Mouse (Mus musculus) myocyte (in vitro differentiated cells): Measurements from ENCODE around the gene Kif27. TPM values are rescaled to one million over a fixed set of nuclear protein-coding genes. Genes with fewer than 3 reads are reported as not detected.
"Not testable (repeated sequence)": the region's sequence is repeated elsewhere in the genome, so short reads cannot be mapped to it uniquely, and the experiment has no call there.

Source experiments
- H3K27me3 ChIP-seq: one replicate; pipeline ENCODE4 v1.6.1; 2011; ENCODE audit not compliant: control insufficient read depth, insufficient read depth, insufficient read length
- H3K36me3 ChIP-seq: one replicate; pipeline ENCODE4 v1.6.1; 2011; ENCODE audit not compliant: control insufficient read depth, insufficient read depth
- H3K4me2 ChIP-seq: one replicate; pipeline ENCODE4 v1.6.1; 2011; ENCODE audit warnings: low read depth, control low read depth
- H3K4me3 ChIP-seq: one replicate; pipeline ENCODE4 v1.5.1; 2011; ENCODE audit warnings: mild to moderate bottlenecking, control low read depth, moderate library complexity
- H3K79me2 ChIP-seq: one replicate; pipeline ENCODE4 v1.6.1; 2011; ENCODE audit not compliant: control insufficient read depth, insufficient read depth
- H3ac ChIP-seq: one replicate; pipeline ENCODE4 v1.6.1; 2011; ENCODE audit not compliant: control insufficient read depth, insufficient read length
- CEBPB ChIP-seq: IDR thresholded peaks from 2 replicates; pipeline ENCODE4 v1.6.1; 2011; ENCODE audit warnings: mild to moderate bottlenecking, moderate library complexity; ENCODE audit not compliant: poor library complexity, insufficient read depth, severe bottlenecking
- E2F4 ChIP-seq: IDR thresholded peaks from one replicate; pipeline ENCODE4 v1.6.1; 2011; ENCODE audit warnings: mild to moderate bottlenecking, control low read depth, moderate library complexity; ENCODE audit not compliant: insufficient read depth
- MAX ChIP-seq: IDR thresholded peaks from one replicate; pipeline ENCODE4 v1.6.1; 2011; ENCODE audit warnings: low read depth, mild to moderate bottlenecking, control low read depth
- MYOD1 ChIP-seq, 3 experiments: IDR thresholded peaks; one replicate each; pipeline ENCODE4 v1.6.1; 2011; ENCODE audit warnings: control low read depth in 2 of 3, low read depth in 2 of 3, mild to moderate bottlenecking in 2 of 3, moderate library complexity in 1 of 3; ENCODE audit not compliant: insufficient read length in 2 of 3, control insufficient read depth in 1 of 3
- MYOG ChIP-seq, 3 experiments: IDR thresholded peaks; one replicate each; pipeline ENCODE4 v1.6.1; 2011; ENCODE audit warnings: control low read depth in 2 of 3, low read depth in 2 of 3, mild to moderate bottlenecking in 2 of 3; ENCODE audit not compliant: insufficient read length in 2 of 3, control insufficient read depth in 1 of 3, insufficient read depth in 1 of 3
- POLR2A ChIP-seq: IDR thresholded peaks from one replicate; pipeline ENCODE4 v1.6.1; 2011; ENCODE audit warnings: low read depth, mild to moderate bottlenecking, control low read depth, moderate library complexity; ENCODE audit not compliant: insufficient read length
- POLR2AphosphoS2 ChIP-seq: IDR thresholded peaks from one replicate; pipeline ENCODE4 v1.6.1; 2011; ENCODE audit warnings: low read depth, control low read depth; ENCODE audit not compliant: insufficient read length
- REST ChIP-seq: IDR thresholded peaks from one replicate; pipeline ENCODE4 v1.6.1; 2011; ENCODE audit warnings: mild to moderate bottlenecking, control low read depth, moderate library complexity; ENCODE audit not compliant: insufficient read depth, insufficient read length
- SRF ChIP-seq: IDR thresholded peaks from one replicate; pipeline ENCODE4 v1.6.1; 2011; ENCODE audit warnings: low read depth; ENCODE audit not compliant: control insufficient read depth, insufficient read length
- TCF12 ChIP-seq: IDR thresholded peaks from one replicate; pipeline ENCODE4 v1.6.1; 2011; ENCODE audit warnings: mild to moderate bottlenecking, control low read depth; ENCODE audit not compliant: poor library complexity, insufficient read depth, severe bottlenecking
- TCF3 ChIP-seq: IDR thresholded peaks from one replicate; pipeline ENCODE4 v1.6.1; 2011; ENCODE audit warnings: low read depth, control low read depth; ENCODE audit not compliant: insufficient read length
- USF1 ChIP-seq: IDR thresholded peaks from one replicate; pipeline ENCODE4 v1.6.1; 2011; ENCODE audit warnings: low read depth, mild to moderate bottlenecking, control low read depth, moderate library complexity
- polyA plus RNA-seq: library from polyadenylated mRNA; unstranded; fragments of >200 nt; fragmentation: generic; extraction: Trizol; gene quantifications from one replicate; pipeline ENCODE4 v1.2.1, GENCODE M21; 2012; ENCODE audit warnings: missing spikeins

Kif27 gene
- polyA plus RNA-seq, 1 experiment, result 0.08 TPM

- peaks cover 44% of the 10 kb centered on the region for H3K36me3 ChIP-seq
- peak overlapping the region; percentile 72 for H3K4me2 ChIP-seq
- H3K79me2 ChIP-seq, result peaks cover 83% of the 10 kb centered on the region
- TF ChIP-seq POLR2AphosphoS2 (no peak), USF1 (no peak), MYOG (IDR thresholded peaks at IDR 0.05; ENCODE audit: control insufficient read depth in 1 of 3, insufficient read depth in 1 of 3, insufficient read length in 2 of 3, low read depth in 2 of 3) (no peak), CEBPB (no peak), REST (no peak), MAX (no peak), TCF3 (no peak), E2F4 (no peak), POLR2A (no peak), SRF (no peak), MYOD1 (IDR thresholded peaks at IDR 0.05; ENCODE audit: control insufficient read depth in 1 of 3, insufficient read length in 2 of 3, low read depth in 2 of 3) (no peak), TCF12 (no peak)
- peak overlapping the region; percentile 74 for H3ac ChIP-seq
- H3K27me3 ChIP-seq, result no peaks in the 10 kb centered on the region
- peak overlapping the region; percentile 79 for H3K4me3 ChIP-seq
Observed at GRCm38 (mm10) chr13:58400576-58400975, 41.7 kb upstream of the Kif27 start.

- no peak overlapping the region for H3K4me3 ChIP-seq
- no peak overlapping the region for H3ac ChIP-seq
- H3K36me3 ChIP-seq, result peaks cover 74% of the 10 kb centered on the region
- no peak overlapping the region for H3K4me2 ChIP-seq
- peaks cover 55% of the 10 kb centered on the region for H3K79me2 ChIP-seq
- TF ChIP-seq MYOD1 (IDR thresholded peaks at IDR 0.05; ENCODE audit: control insufficient read depth in 1 of 3, insufficient read length in 2 of 3, low read depth in 2 of 3), result no peak
- peak; percentile 28 for TF ChIP-seq POLR2A
- TF ChIP-seq MYOG (IDR thresholded peaks at IDR 0.05; ENCODE audit: control insufficient read depth in 1 of 3, insufficient read depth in 1 of 3, insufficient read length in 2 of 3, low read depth in 2 of 3), result no peak
- no peaks in the 10 kb centered on the region for H3K27me3 ChIP-seq
Observed at GRCm38 (mm10) chr13:58397651-58398050, 38.7 kb upstream of the Kif27 start.

GRCm38 (mm10) chr13:58394392-58394791 is 35.5 kb upstream of the Kif27 start:
- H3ac ChIP-seq, H3K27me3 ChIP-seq, H3K4me2 ChIP-seq, H3K4me3 ChIP-seq: not testable (repeated sequence)
- H3K79me2 ChIP-seq, result peaks cover 35% of the 10 kb centered on the region
- H3K36me3 ChIP-seq, result peaks cover 96% of the 10 kb centered on the region

GRCm38 (mm10) chr13:58389324-58389951 is 30.5 kb upstream of the Kif27 start:
- peaks cover 47% of the 10 kb centered on the region for H3K36me3 ChIP-seq
- TF ChIP-seq MYOD1 (IDR thresholded peaks at IDR 0.05; ENCODE audit: control insufficient read depth in 1 of 3, insufficient read length in 2 of 3, low read depth in 2 of 3), result no peak
- no peak for TF ChIP-seq MAX
- TF ChIP-seq E2F4, result no peak
- no peak for TF ChIP-seq TCF3
- TF ChIP-seq POLR2AphosphoS2, result peak; percentile 76

GRCm38 (mm10) chr13:58388379-58388778 is 29.5 kb upstream of the Kif27 start:
- Histone ChIP-seq H3K79me2 (no peaks in the 10 kb centered on the region), H3K36me3 (peaks cover 36% of the 10 kb centered on the region), H3K4me3 (no peak overlapping the region), H3K27me3 (no peaks in the 10 kb centered on the region), H3ac (no peak overlapping the region), H3K4me2 (no peak overlapping the region)
- TF ChIP-seq MYOD1 (IDR thresholded peaks at IDR 0.05; ENCODE audit: control insufficient read depth in 1 of 3, insufficient read length in 2 of 3, low read depth in 2 of 3) (no peak), REST (no peak), POLR2AphosphoS2 (no peak), MYOG (IDR thresholded peaks at IDR 0.05; ENCODE audit: control insufficient read depth in 1 of 3, insufficient read depth in 1 of 3, insufficient read length in 2 of 3, low read depth in 2 of 3) (no peak), TCF3 (no peak), POLR2A (no peak)

More at GRCm38 (mm10) chr13:58389324-58389951, 30.5 kb upstream of the Kif27 start:
- H3K27me3 ChIP-seq, result no peaks in the 10 kb centered on the region
- H3K4me2 ChIP-seq, result no peak overlapping the region
- no peak overlapping the region for H3K4me3 ChIP-seq
- no peaks in the 10 kb centered on the region for H3K79me2 ChIP-seq
- H3ac ChIP-seq, result no peak overlapping the region
